Mouse (Mus musculus): ENCODE measurements around the gene Ranbp1. TPM values are rescaled to one million over a fixed set of nuclear protein-coding genes. Genes with fewer than 3 reads are reported as not detected.

Ranbp1 gene
- polyA plus RNA-seq, 1 experiment from 2014 or later, result 216 TPM

DNA sequence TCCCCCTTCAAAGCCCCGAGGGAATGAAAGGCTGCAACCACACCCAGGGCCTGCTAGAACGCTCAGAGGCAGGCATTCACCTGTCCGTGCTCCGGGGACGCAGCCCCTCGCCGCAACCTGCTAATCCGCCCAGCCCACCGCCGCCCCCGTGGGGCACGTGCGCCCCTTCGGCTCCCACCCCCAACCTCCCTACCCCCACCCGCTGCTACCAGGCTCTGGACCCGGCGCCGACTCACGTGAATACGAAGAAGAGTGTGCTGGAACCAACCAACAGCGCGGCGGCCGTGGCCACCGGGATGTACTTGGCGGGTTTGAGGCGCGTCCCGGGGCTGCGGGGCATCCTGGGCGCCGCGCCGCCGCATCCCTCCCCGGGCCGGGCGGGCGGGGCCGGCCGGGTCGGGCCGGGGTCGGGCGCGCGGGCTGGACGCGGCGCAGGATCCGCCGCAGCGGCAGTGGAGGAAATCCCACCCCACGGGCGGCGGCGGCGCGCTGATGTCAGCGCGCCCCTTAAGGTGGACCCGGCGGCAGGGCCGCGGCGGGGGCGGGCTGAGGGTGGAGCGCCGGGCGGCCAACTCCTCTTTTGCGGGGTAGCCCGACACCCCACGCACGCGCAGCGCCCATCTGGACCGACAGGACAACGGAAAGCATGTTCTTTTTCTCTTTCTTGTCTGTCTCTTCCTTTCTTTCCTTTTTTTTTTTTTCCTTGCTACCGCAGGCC lies 13.7 kb downstream of the Ranbp1 start, which contains the start of gene Zdhhc8:
Zdhhc8 (minus strand) TSS at position 466 of the 718 bp plus-strand sequence.
- in situ Hi-C loops (cut with MboI; ENCODE audit: low pct_unique_long_range_greater_than_20kb), result no loop called here
- ATAC-seq, result peak; percentile 68
- ChIA-PET CTCF (interaction anchor here (0.7 kb wide), 1 partner anchor 48 kb away, joined by 3 read pairs; no protein-coding TSS in a partner anchor), POLR2A (interaction anchor here (0.7 kb wide), 1 partner anchor 15 kb away, joined by 3 read pairs; no protein-coding TSS in a partner anchor)
- no peaks in the 10 kb centered on the region for H3K27me3 ChIP-seq
- no peak for TF ChIP-seq CTCF (IDR thresholded peaks at IDR 0.05)
- DNase-seq (ENCODE audit: low read depth, low spot score), result no peak

DNA sequence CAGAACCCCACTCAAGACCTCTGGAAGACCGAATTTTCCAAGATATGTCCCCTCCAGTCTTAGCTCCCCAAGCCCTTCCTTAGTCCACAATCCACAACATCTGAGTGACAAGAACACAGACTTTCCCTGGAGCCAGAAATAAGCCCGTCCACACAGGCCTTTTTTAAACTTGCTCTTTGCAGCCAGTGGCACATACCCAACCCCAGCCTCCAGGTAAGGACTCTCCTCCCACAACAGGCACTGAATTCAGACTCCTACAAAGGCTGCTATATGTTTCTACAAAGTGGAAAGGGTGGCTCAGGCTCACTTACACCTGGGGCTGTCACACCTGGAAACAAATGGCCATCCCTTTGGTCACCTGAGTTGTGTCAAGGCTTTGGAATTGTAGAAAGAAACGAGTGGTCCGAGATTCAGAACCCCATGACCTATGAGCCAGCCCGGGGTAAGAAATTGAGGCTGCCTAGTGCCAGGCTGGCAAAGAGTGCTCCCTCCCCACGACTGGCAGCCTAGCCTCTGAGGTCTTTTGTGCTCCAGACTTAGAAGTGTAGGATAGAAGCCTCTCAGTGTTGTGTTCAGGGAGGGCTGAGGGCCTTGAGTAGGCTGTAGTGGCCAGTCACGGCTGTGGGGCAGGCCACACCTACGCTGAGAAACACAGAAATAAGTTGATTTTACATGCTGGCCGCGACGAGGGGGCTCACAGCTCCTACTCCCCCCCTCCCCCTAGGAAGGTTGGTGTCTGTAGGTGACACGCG lies 14.4 kb downstream of the Ranbp1 start:
- H3K27me3 ChIP-seq, result no peaks in the 10 kb centered on the region
- CTCF ChIA-PET, result no interaction called here
- ATAC-seq, result peak; percentile 15
- POLR2A ChIA-PET, result no interaction called here
- TF ChIP-seq CTCF (IDR thresholded peaks at IDR 0.05), result no peak
- no peak for DNase-seq (ENCODE audit: low read depth, low spot score)
- in situ Hi-C loops (cut with MboI; ENCODE audit: low pct_unique_long_range_greater_than_20kb), result no loop called here

DNA sequence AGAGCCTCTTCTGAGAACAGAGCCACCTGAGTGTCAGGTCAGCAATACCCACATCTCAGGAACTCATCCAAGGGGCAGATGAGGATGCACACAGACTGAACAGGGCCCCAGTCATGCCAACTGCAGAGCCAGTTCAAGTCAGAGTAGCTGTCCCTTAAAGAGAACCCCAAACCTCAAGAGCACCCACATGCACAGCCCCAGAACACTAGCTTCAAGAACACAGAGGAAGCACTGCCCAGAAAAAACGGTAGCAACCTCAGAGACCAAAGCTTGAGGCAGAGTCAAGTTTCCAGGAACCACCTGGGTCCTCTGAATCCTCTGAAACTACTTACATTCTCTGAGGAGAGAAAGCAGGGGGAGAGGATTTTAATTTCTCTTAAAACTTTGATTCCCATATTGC lies 15.1 kb downstream of the Ranbp1 start:
- CTCF ChIA-PET, result no interaction called here
- POLR2A ChIA-PET, result no interaction called here
- DNase-seq (ENCODE audit: low read depth, low spot score), result no peak
- in situ Hi-C loops (cut with MboI; ENCODE audit: low pct_unique_long_range_greater_than_20kb), result no loop called here
- no peaks in the 10 kb centered on the region for H3K27me3 ChIP-seq
- TF ChIP-seq CTCF (IDR thresholded peaks at IDR 0.05), result no peak
- ATAC-seq, result no peak

- in situ Hi-C loops (cut with MboI; ENCODE audit: low pct_unique_long_range_greater_than_20kb), result no loop called here
Measured at GRCm38 (mm10) chr16:18231451-18231850, 17.1 kb downstream of the Ranbp1 start.

GRCm38 (mm10) chr16:18231047-18231446 lies 17.5 kb downstream of the Ranbp1 start:
- ATAC-seq (no peak), DNase-seq (ENCODE audit: low read depth, low spot score) (no peak)
- TF ChIP-seq CTCF (IDR thresholded peaks at IDR 0.05), result no peak
- ChIA-PET POLR2A (interaction anchor here (0.5 kb wide), 1 partner anchor 310 kb away, joined by 3 read pairs; no protein-coding TSS in a partner anchor), CTCF (no interaction called here)
- in situ Hi-C loops (cut with MboI; ENCODE audit: low pct_unique_long_range_greater_than_20kb), result no loop called here
- H3K27me3 ChIP-seq, result no peaks in the 10 kb centered on the region

More at GRCm38 (mm10) chr16:18231451-18231850, 17.1 kb downstream of the Ranbp1 start:
- no peak for DNase-seq (ENCODE audit: low read depth, low spot score)
- no peak for ATAC-seq
- ChIA-PET CTCF (no interaction called here), POLR2A (no interaction called here)
- TF ChIP-seq CTCF (IDR thresholded peaks at IDR 0.05), result no peak
- no peaks in the 10 kb centered on the region for H3K27me3 ChIP-seq

GRCm38 (mm10) chr16:18230617-18231016 lies 17.9 kb downstream of the Ranbp1 start:
- in situ Hi-C loops (cut with MboI; ENCODE audit: low pct_unique_long_range_greater_than_20kb), result no loop called here
- no peak for TF ChIP-seq CTCF (IDR thresholded peaks at IDR 0.05)
- CTCF ChIA-PET, result interaction anchor here (2.5 kb wide), 1 partner anchor 20 kb away, joined by 8 read pairs; no protein-coding TSS in a partner anchor
- POLR2A ChIA-PET, result interaction anchor here (0.5 to 1.2 kb wide), 2 partner anchors 9 to 309 kb away, joined by 3 read pairs; no protein-coding TSS in a partner anchor
- ATAC-seq (no peak), DNase-seq (ENCODE audit: low read depth, low spot score) (no peak)
- no peaks in the 10 kb centered on the region for H3K27me3 ChIP-seq

GRCm38 (mm10) chr16:18229622-18230021 lies 18.9 kb downstream of the Ranbp1 start:
- H3K27me3 ChIP-seq, result no peaks in the 10 kb centered on the region
- in situ Hi-C loops (cut with MboI; ENCODE audit: low pct_unique_long_range_greater_than_20kb), result no loop called here
- DNase-seq (ENCODE audit: low read depth, low spot score) (no peak), ATAC-seq (no peak)
- POLR2A ChIA-PET, result interaction anchor here (1.2 kb wide), 1 partner anchor 10 kb away, joined by 3 read pairs; no protein-coding TSS in a partner anchor
- no peak for TF ChIP-seq CTCF (IDR thresholded peaks at IDR 0.05)
- CTCF ChIA-PET, result interaction anchor here (1.1 to 2.5 kb wide), 2 partner anchors 10 to 19 kb away, joined by 3 to 8 read pairs; no protein-coding TSS in a partner anchor

DNA sequence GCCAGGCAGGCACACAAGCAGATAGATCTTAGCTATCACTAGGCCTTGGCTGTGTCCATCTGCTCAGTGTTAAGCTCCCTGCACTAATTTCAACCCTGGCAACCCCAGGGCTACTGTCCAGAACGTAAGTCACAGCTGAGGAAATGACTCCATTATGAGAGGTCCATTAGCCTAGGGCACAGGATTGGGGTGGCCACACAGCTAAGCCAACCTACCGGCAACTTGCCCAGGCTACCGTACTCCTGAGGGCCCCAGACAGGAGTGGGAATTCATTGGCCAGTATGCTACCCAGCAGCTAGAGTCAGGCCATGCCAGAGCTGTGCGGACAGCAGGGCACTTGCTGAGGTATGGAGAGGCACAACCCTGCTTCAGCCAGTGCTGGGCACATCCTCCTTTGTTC lies 19.7 kb downstream of the Ranbp1 start:
- no peak for ATAC-seq
- in situ Hi-C loops (cut with MboI; ENCODE audit: low pct_unique_long_range_greater_than_20kb), result no loop called here
- CTCF ChIA-PET, result interaction anchor here (1.1 to 2.5 kb wide), 2 partner anchors 11 to 18 kb away, joined by 3 to 8 read pairs; no protein-coding TSS in a partner anchor

DNA sequence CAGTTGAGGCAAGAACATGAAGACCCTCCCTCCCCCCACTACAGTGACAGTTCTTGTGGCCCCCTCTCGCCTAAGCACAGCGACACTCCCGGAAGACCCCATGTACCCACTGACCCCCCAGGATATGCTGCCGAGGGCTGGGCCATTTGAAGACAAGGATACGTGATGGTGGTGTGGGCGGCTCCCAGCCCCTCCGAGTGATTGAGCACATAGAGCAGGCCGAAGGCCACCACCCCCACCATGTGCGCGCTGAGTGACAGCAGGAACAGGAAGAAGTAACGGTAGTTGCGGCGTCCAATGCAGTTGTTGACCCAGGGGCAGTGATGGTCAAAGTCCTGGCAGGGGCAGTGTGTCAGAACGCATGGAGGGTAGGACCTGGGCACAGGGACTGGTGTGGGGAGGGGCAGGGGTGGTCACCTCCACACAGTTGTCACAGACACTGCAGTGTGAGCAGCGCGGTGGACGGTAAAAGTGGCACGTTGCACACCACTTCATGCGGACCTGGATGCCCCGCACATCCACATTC lies 20.6 kb downstream of the Ranbp1 start:
- ATAC-seq (no peak), DNase-seq (ENCODE audit: low read depth, low spot score) (no peak)
- no peak for TF ChIP-seq CTCF (IDR thresholded peaks at IDR 0.05)
- CTCF ChIA-PET, result interaction anchor here (2.5 kb wide), 1 partner anchor 17 kb away, joined by 8 read pairs; no protein-coding TSS in a partner anchor
- POLR2A ChIA-PET, result no interaction called here
- H3K27me3 ChIP-seq, result no peaks in the 10 kb centered on the region
- in situ Hi-C loops (cut with MboI; ENCODE audit: low pct_unique_long_range_greater_than_20kb), result no loop called here

More for the DNA sequence above, 19.7 kb downstream of the Ranbp1 start:
- H3K27me3 ChIP-seq, result no peaks in the 10 kb centered on the region
- DNase-seq (ENCODE audit: low read depth, low spot score), result no peak
- POLR2A ChIA-PET, result no interaction called here
- TF ChIP-seq CTCF (IDR thresholded peaks at IDR 0.05), result no peak

- H3K27me3 ChIP-seq, result no peaks in the 10 kb centered on the region
- TF ChIP-seq CTCF (IDR thresholded peaks at IDR 0.05), result no peak
- ChIA-PET CTCF (no interaction called here), POLR2A (no interaction called here)
- DNase-seq (ENCODE audit: low read depth, low spot score), result no peak
- ATAC-seq, result no peak
- in situ Hi-C loops (cut with MboI; ENCODE audit: low pct_unique_long_range_greater_than_20kb), result no loop called here
Measured at GRCm38 (mm10) chr16:18227187-18227586, 21.3 kb downstream of the Ranbp1 start.

Data from Patski (cell line).